Mouse (Mus musculus) bone marrow, adult 2 months (tissue): Measurements from ENCODE around the gene Kcne1l. TPM values are rescaled to one million over a fixed set of nuclear protein-coding genes. Genes with fewer than 3 reads are reported as not detected.

Experiments
- H3K27ac ChIP-seq: fragments of 200-500 bp; 2 replicates; pipeline ENCODE4 v1.5.1; 2012; ENCODE audit warnings: low read depth, mild to moderate bottlenecking, control low read depth, inconsistent platforms, low read length; ENCODE audit not compliant: control insufficient read depth, poor library complexity, insufficient read depth
- H3K4me1 ChIP-seq: fragments of 200-500 bp; 2 replicates; pipeline ENCODE4 v1.6.1; 2011; ENCODE audit warnings: low read length; ENCODE audit not compliant: control insufficient read depth, insufficient read depth
- H3K4me3 ChIP-seq: fragments of 200-500 bp; replicated peaks from 2 replicates; pipeline ENCODE3; 2011; ENCODE audit warnings: mild to moderate bottlenecking, low read depth, low read length, control low read depth; ENCODE audit not compliant: control insufficient read depth
- CTCF ChIP-seq: fragments of 200-500 bp; IDR thresholded peaks from 2 replicates; pipeline ENCODE4 v1.5.1; 2011; ENCODE audit warnings: low read length, control low read depth; ENCODE audit not compliant: control insufficient read depth, insufficient read depth
- POLR2A ChIP-seq: fragments of 200-500 bp; IDR thresholded peaks from 2 replicates; pipeline ENCODE4 v1.6.1; 2011; ENCODE audit warnings: low read depth, mild to moderate bottlenecking, control low read depth, low read length, borderline replicate concordance; ENCODE audit not compliant: control insufficient read depth
- WGBS: fragments of 180-500 bp; shearing (Covaris S2); methylation state at CpG from one replicate; pipeline ENCODE4 v1.1.7; 2018; 5-methylcytosine and 5-hydroxymethylcytosine counted together
- polyA plus RNA-seq: library from polyadenylated mRNA; stranded (reverse); fragments of >200 nt; gene quantifications from 2 replicates; pipeline ENCODE4 v1.2.4, GENCODE M21; 2011; ENCODE audit warnings: low replicate concordance; ENCODE audit not compliant: missing spikeins, insufficient read depth, insufficient read length

Kcne1l gene
- polyA plus RNA-seq, result not detected in 2 replicates

DNA sequence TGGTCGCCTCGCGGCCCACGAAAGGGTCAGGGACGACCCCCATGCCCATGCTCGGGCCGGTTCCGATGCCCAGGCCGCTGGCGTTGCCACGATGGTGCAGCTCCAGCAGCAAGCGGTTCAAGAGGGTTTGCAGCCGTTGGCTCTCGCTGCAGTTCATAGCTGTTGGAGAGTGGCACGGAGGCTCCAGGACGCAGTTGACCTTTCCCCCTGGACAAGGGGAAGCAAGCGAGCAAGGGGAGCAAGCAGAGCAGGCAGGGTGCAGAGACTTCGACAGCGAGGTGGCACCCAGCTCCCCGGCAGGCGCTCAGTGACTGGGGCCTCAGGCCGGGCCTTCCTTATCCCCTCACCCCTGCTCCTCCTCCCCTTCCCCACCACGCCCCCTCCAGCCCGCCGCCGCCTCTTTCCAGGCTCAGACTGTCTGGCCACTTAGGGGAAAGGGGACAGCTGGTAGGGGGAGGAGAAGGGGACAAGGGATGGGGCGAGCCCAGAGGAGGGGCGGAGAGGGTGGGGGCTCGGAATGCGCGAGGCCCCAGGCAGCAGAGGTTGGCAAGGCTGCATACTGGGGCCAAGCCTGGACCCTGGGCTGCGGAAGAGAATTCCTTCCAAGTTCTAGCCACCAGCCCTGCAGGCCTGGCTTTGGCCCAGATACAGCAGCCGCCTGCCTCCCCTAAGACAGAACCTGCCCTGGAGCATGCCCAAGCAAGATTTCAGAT lies at the start of gene Kcne1l:
TSS of gene Kcne1l (minus strand) at position 426 of the 713 bp plus-strand sequence.
- TF ChIP-seq CTCF (no peak), POLR2A (no peak)
- H3K4me3 ChIP-seq, result no peak within 1 kb of the TSS
- H3K27ac ChIP-seq, result no peak within 1 kb of the TSS
- 42% methylated on average over 31 of the region's 33 CpGs for WGBS
- H3K4me1 ChIP-seq, result no peaks in the 10 kb centered on the region

DNA sequence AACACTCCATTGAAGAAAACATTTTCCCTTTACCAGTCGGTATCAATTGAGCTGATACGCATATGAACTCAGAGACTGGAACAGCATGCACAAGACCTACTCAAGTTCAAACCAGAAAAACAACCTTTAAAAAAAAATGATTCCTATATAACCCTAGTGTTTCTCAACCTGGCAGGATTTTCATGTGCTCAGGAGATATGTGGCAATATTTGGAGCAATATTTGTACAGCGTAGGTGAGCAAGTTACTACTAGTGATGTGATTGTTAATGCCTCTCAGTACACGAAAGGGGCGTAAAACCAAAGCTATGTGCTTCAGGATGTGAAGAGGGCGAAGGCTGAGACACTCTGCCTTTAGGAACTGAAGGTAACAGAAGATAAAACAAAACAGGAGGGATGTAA lies 30.1 kb upstream of the Kcne1l start:
- Histone ChIP-seq H3K4me3 (no peak overlapping the region), H3K4me1 (no peaks in the 10 kb centered on the region), H3K27ac (no peak overlapping the region)
- TF ChIP-seq CTCF (no peak), POLR2A (no peak)
- 85% methylated on average over 6 of the region's 6 CpGs for WGBS

DNA sequence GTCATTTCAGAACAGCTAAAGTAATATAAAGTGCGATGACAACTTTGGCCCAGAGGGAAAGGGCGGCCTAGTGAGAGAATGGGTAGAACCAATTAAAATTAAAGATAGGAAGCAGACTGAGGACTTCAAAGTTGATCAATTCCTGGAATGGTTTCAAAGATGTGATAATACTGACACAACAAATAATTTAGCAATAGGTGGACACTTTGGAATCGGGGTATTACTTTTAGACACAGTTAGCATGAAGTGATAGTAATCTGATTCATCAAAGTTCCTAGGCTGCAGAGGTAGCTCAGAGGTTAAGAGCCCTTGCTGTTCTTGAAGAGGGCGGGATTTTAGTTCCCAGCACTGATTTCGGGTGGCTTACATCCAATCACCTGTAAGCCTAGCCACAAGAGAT lies 29.4 kb upstream of the Kcne1l start:
- no peaks in the 10 kb centered on the region; the same call in 1 of the 2 replicates for H3K4me1 ChIP-seq
- TF ChIP-seq POLR2A (no peak), CTCF (no peak)
- WGBS, result 86% methylated on average over 5 of the region's 5 CpGs
- H3K4me3 ChIP-seq, result no peak overlapping the region
- no peak overlapping the region for H3K27ac ChIP-seq

DNA sequence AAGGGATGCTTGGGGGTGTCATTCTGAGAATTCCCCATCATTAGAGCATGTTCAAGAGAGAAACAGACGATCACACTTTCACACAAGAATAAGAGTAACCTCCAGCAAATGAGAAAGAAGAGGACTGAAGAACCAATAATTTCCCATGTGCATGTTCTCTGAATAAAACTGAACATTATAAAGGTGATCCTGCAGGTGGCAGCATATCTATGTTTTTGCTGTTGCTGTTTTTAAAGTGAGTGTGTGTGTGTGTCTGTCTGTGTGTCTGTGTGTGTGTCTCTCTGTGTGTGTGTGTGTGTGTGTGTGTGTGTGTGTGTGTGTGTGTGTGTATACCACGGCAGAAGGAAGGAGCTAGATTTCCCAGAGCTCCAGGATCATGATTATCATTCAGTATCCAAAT lies 19.7 kb upstream of the Kcne1l start:
- WGBS, result 52% methylated on average over 2 of the region's 2 CpGs
- no peaks in the 10 kb centered on the region; the same call in 1 of the 2 replicates for H3K4me1 ChIP-seq
- TF ChIP-seq POLR2A (no peak), CTCF (no peak)

DNA sequence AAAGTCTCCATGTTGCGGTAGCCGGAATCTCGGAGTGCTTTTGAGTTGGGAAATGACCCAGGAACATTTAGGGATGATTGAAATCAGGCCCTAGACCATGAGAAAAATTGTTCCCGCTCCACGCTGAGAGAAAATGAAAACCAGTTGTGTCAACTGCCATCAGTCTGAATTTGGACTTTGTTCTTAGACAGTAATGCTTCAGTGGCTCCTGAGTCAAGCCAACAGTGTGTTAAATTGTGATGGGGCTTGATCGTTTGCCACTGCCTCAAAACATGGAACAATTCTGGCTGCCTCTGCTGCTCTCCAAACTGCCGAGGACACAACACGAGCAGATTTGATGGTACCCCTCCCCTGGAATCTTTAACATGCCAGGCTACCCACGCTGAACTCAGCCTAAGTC lies 10.0 kb upstream of the Kcne1l start:
- no peaks in the 10 kb centered on the region; the same call in 1 of the 2 replicates for H3K4me1 ChIP-seq
- TF ChIP-seq POLR2A (no peak), CTCF (no peak)
- no peak overlapping the region for H3K27ac ChIP-seq
- no peak overlapping the region for H3K4me3 ChIP-seq
- WGBS, result 81% methylated on average over 9 of the region's 9 CpGs

More for the DNA sequence above, 19.7 kb upstream of the Kcne1l start:
- no peak overlapping the region for H3K27ac ChIP-seq
- H3K4me3 ChIP-seq, result no peak overlapping the region

DNA sequence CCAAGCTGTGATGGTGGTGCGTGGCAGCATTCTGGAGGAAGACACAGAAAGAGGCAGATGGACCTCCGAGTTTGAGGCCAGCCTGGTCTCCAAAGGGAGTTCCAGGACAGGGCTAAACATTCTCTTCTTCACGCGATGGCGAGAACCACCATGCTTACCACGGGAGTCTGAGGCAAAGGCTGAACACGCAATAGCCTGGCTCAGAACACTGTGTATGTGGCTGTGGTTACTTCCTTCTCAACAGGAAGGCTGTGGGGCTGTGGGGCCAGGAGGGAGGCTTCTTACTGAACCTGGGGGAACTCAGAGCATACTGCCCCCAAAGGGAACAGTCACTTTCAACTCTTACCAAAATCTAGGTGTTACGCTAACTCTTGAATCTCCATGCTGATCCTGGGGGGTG lies 9.2 kb upstream of the Kcne1l start:
- no peak for TF ChIP-seq POLR2A
- TF ChIP-seq CTCF, result no peak
- H3K4me1 ChIP-seq, result no peaks in the 10 kb centered on the region; the same call in 1 of the 2 replicates
- 42% methylated on average over 8 of the region's 8 CpGs for WGBS
- H3K4me3 ChIP-seq, result no peak overlapping the region
- H3K27ac ChIP-seq, result no peak overlapping the region

DNA sequence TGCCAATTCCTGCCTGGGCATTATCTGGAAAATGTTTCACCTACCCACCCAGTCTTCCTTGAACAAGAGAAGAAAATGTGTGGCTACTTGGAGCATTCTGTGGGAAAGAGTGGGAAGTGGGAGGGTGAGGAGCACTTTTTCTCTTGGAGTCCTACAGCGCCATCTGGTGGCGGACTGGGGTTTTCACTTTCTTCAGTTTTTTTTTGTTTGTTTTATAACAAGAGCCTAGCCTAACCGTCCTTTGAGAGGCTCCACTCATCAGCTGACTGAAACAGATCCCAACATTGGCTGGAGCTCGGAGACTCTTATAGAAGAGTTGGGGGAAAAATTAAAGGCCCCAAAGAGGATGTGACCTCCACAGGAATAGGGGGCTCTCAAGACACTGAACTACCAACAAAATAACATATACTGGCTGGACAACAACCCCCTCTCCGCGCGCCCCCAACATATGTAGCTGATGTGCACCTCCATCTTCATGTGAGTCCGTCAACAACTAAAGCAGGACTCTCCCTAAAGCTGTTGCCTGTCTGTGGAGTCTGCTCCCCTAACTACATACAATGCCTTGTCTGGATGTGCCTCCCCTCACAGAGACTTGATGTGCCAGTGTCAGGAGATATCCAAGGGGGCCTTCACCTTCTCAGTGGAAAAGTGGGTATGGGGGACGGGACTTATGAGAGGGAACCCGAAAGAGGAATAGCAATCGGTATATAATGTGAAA lies 8.4 kb upstream of the Kcne1l start:
- no peak overlapping the region for H3K27ac ChIP-seq
- H3K4me1 ChIP-seq, result no peaks in the 10 kb centered on the region; the same call in 1 of the 2 replicates
- no peak overlapping the region for H3K4me3 ChIP-seq
- TF ChIP-seq CTCF (peak; percentile 53; the same call in 1 of the 2 replicates), POLR2A (no peak)
- 46% methylated on average over 11 of the region's 11 CpGs for WGBS

DNA sequence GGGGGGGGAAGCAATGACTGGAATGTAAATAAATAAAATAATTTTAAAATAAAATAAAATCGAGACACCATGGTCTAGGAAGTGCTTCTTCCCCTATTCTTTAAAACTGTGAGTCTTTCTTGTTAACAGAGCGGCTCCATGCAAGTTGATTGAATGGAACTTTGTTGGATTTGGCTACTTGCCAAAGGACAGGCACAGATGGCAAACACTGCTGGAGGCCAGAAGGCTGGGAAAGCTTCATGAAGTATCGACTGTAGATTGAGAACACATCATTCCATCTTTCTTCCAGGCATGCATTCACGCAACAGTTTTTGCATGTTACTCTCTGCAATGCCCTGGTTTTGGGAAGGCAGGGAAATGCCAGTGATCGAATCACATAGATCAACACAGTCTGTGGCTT lies 4.3 kb upstream of the Kcne1l start:
- Histone ChIP-seq H3K27ac (no peak overlapping the region), H3K4me1 (no peaks in the 10 kb centered on the region; the same call in 1 of the 2 replicates), H3K4me3 (no peak overlapping the region)
- WGBS, result 73% methylated on average over 5 of the region's 5 CpGs
- TF ChIP-seq CTCF (no peak), POLR2A (no peak)
